Mouse (Mus musculus): ENCODE measurements around the gene Chrnb1. TPM values are rescaled to one million over a fixed set of nuclear protein-coding genes. Genes with fewer than 3 reads are reported as not detected.

Chrnb1 gene
- polyA plus RNA-seq, 1 experiment = 18.3 TPM

DNA sequence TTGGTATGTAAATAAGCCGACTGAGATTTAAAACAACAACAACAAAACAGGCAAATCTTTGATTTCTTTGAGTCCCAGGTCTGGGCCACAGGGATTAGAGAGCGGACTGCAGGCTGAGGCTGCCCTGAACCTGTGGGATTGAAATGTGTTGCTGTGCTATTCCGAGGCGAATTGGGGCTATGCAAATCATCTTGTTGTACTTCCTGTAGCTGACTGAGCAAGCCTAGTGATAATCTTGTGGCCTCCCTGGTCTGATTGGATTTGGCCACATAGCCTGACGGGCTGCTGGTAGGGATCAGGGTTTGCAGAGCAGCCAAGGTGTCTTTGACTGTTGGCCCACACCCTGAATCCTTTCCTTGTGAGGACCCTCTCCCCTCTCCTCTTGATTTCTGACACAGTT lies 20.8 kb downstream of the Chrnb1 start:
- DNase-seq (ENCODE audit: low read depth) = no peak

DNA sequence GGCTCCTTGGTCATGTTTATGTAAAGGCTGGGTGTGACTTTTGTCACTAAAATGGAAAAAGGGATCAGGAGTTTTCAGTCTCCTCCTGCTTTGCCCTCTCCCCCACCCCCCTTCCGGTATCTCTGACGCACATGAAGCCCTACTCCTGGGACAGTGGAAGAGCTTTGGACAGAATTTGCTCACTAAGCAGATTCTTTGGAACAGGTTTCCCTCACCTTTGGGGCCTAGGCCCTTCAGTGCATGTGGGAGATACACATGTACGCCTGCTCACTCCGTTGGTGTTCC lies 28.2 kb downstream of the Chrnb1 start:
- no peak for DNase-seq (ENCODE audit: low read depth)

DNA sequence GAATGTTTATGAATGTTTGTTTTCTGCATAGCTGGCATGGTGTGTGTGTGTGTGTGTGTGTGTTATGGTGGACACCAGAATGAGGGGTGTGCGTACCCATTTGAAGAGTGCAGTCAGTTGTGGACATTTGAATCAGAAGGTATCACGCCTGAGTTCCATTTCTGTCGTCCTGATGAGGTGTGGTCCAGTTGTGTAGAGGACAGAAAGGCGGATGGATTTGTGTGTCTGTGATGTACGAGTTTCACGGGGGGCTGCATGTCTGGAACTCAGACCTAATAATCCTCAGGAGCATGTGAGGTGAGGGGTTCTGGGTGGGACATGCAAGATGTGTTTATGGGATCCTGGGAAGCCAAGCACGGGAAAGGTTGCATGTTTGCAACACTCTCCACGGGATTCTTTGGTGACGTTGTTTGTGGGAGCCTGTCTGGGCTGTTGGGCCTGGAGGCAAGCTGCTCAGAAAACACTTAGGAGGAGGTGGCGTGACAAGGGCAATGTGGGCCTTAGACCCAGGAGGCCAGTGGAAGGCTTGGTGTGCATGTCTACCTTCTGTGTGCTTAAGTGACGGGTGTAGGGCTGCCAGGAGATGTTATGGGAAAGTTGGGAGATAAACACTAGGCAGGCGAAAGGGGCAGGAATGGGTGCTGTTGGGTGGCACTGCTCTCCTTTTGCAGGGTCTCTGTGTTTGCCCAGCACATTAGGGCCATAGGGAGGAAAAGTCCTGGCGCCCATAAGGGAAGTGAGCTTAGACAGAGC lies 28.7 kb downstream of the Chrnb1 start:
- no peak for DNase-seq (ENCODE audit: low read depth)

DNA sequence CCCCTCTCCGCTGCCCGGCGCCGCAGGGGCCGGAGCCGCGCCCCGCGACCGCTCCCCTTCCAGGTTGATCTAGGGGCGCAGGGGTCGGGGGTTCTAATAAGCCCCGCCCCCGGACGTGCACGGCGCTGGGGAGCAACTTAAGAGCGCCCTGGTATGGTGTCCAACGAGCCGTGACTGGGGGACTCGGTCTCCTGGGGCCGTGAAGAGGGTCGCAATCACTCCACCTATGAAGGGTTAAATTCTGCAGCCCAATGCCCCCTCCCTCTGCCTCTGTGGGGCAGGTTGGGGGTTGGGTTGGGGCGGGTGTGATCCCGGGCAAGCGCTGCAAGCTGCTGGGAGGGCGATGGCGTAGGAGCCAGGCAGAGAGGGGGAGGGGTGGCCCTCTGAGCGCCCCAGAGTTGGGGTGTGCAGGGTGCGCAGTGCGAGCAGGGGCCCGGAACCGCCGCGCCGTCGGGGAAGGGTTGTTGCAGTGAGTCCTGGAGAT lies 29.6 kb downstream of the Chrnb1 start:
- no peak for DNase-seq (ENCODE audit: low read depth)

DNA sequence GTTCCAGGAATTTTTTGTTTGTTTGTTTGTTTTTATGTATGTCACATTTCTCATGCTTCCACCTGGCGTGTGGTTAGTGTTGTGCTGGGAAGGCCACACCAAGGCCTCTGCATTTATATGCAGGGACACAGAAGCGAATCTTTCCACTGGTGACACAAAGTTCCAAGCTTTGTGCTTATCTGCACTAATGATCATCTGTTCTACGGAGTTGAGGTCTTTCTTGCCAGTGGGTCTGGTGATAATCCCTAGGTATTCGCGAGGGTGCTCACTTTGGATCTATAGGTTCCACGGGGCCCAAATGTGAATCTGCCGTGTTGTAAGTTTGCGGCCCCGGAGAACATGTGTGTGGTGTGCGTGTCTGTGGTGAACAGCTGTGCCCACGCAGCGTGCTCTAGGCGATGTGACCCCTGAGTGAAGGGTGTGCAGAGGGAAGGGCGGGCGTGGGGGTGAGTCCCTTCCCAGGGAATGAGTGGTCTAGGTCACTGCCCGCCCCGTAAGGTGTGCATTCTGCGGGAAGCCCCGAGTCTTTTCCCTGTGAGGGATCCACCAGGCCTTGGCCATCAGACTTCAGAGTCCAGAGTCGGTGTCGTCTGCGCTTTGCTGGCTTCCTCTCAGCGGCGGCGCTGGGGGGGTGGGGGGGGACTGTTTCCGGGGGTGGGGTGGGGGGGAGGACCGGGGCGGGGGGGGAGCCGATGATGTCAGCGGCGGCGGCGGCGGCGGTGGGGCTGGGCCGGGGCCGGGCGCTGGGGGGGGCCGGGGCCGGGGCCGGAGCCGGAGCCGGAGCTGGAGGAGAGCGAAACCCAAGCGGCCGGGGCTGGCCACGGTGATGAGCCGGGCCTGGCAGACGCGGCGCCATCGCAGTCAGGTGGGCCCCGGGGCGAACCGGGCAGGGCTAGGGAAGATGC lies 30.3 kb downstream of the Chrnb1 start, which contains the start of gene Zbtb4:
TSS of gene Zbtb4 (plus strand) at position 692 of the 905 bp plus-strand sequence.
- no peak for DNase-seq (ENCODE audit: low read depth)

DNA sequence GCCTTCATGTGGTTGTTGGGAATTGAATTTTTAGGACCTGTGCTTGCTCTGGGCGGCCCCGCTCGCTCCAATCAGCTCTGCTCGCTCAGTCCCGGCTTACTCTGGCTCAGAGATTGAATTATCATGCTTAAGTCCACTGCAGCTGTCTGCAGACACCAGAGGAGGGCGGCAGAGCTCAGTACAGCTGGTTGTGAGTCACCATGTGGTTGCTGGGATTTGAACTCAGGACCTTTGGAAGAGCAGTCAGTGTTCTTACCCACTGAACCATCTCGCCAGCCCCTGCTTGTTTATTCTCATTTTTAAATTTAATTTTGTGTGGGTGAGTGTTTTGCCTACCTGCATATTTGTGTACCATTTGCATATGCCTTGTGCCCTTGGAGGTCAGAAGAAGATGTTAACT lies 32.2 kb downstream of the Chrnb1 start:
- DNase-seq (ENCODE audit: low read depth) = no peak

DNA sequence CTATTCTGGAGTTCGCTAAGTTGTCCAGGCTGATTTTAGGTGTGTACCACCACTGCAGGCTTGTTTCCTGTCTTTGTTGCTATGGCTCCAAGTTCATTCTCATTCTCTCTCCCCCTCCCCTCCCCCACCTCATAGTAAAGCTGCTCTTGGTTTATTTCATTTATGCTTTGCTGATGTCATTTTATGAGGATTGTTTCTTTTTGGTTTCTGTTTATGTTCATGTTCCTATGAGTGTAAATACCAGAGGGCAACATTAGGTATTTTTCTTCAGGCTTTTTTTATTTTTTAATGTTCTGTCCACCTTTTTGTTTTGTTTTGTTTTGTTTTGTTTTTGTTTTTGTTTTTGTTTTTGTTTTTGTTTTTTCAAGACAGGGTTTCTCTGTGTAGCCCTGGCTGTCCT lies 33.9 kb downstream of the Chrnb1 start, which contains the start of gene Slc35g3:
TSS of gene Slc35g3 (minus strand) at position 101 of the 400 bp plus-strand sequence.
- DNase-seq (ENCODE audit: low read depth) = no peak

DNA sequence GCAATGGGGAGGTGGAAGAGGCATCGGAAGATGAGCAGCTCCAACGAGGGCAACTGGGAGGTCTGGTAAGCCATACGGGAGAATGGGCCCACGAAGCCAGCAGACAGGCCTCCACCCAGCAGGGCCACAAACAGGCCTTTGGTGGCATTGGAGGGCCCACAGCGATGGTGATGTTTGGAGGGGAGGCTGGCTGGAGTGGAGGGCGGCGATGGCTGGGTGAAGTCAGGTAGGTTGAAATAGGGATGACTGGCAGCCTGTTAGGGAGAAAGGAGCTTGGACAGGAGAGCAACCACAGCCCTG lies 34.9 kb downstream of the Chrnb1 start:
- no peak for DNase-seq (ENCODE audit: low read depth)

DNA sequence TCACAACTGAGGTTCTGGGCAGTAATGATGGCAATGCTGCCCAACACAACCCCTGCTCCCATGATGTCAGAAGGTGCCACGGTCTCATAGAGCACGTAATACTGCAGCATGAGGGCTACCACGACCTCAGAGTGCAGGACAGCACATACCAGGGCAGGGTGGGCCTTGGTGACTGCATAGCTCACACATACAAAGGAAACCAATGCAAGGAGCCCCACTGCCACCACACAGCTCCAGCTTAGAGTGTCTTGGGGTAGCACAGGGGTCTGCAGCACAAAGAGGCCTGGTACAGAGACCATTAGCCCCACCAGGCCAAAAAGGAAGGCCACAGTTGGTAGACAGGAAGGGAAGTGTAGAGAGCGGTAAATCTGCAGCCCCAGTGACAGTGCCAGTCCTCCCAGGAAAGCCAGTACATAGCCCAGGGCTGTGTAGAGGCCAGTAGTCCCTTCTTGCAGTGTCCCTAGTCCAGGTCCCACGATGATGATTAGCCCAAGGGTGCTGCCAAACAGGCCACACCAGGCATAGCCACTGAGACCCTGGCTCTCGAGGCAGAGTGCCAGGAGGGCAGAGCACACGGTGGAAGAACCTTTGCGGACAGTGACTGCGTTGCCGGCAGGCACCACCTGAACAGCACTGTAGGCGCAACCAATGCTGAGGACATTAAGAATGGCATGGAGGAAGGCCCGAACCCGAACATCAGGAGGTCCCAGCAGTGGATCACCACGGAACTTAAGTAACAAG lies 35.4 kb downstream of the Chrnb1 start:
- DNase-seq (ENCODE audit: low read depth) = no peak

DNA sequence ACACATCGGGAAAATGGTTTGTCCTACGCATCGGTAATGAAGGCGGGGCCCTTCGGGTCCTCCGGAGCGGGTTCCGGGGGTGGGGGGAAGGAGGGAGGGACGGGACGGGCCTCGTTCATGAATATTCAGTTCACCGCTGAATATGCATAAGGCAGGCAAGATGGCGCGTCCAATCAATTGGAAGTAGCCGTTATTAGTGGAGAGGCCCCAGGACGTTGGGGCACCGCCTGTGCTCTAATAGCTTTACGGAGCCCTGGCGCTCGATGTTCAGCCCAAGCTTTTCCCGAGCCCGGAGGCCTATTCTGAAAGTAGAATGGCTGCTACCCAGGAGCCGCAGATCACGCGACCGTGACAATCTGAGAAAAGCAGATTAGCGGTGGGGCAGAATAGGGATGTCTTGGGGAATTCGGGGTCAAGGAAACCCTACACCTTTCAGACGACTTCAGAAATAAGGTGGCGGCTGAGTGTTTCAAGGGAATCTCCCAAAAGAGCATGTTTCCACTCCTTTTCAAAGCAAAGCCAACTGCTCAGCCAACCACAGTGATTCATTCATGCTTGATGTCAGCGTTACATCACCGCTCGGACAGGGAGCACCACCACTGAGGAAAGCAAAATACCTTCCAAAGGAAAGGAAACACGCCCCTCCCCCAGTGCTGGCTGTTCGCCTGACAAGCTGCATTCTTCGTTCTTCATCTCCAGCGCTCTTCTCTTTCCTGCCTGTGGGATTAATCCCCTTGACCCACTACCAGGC lies 36.6 kb downstream of the Chrnb1 start:
- DNase-seq (ENCODE audit: low read depth) = no peak

DNA sequence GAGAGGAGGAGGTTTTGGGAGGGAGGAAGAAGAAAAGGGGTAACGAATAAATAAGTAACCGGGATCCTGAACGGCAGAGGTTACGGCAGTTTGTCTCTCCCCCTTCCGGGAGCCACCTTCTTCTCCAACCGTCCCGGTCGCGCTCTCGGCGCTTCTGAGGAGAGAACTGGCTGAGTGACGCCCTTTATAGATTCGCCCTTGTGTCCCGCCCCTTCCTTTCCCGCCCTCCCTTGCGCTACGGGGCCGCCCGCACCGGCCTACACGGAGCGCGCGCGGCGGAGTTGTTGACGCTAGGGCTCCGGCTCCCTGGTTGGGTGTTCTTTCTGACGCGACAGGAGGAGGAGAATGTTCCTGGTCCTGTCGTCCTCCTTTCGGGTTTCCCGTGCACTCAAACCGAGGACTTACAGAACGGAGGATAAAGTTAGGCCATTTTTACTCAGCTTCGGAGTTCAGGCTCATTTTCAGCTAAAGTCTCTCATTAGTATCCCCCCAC lies 37.2 kb downstream of the Chrnb1 start, which contains the start of gene Polr2a:
TSS of gene Polr2a (minus strand) at position 160 of the 493 bp plus-strand sequence.
- no peak for DNase-seq (ENCODE audit: low read depth)

DNA sequence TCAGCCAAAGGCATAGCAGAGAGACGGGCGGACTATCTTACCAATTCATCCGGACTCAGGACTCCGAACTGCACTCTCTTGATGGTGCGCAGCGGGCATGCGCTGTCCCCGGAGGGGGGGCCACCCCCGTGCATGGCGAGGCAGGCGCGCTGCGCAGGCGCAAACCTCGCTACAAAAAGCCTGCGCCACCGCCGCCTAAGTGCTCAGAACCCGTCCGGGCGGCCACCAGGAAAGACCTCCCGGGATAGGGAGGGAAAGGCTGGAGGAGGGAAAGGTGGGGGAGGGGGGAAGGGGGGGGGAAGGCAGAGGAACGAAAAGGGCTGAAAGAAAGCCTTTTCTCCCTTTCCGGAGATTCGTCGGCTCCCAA lies 37.7 kb downstream of the Chrnb1 start:
- DNase-seq (ENCODE audit: low read depth) = no peak

DNA sequence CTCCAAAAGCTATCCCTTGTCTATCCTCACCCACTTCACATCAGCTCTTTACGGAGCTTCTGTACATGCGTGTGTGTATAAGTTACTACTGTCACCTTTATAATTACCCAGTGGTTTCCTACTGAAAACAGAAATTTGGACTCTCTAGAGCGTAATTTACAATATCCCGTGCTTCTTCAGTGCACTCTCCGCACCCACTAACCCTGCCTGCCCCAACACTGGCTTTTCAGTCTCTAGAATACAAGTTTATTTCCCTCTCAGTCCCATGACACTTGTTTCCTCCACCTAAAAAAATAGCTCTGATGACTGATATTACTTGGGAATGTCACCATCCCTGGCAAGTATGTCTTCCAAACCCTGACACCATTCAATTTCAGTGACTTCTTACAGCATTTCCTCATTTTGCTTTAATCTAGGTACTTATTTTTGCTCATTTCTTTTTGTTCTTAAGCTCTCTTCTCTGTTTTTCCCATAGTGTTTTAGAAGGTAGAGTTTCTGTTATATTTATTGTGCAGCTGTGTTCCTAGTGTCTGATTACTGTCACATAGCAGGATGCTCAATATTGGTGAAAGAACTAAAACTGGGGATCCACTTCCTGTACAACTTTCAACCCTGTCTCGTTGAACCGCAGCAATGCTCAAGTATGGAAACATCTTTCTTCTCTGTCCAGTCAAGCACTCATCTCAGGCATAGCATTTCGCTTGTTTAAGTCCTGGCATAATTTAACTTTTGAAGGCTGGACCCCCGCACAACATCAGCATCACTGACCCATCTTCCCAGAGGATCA lies 38.2 kb downstream of the Chrnb1 start:
- DNase-seq (ENCODE audit: low read depth) = no peak

DNA sequence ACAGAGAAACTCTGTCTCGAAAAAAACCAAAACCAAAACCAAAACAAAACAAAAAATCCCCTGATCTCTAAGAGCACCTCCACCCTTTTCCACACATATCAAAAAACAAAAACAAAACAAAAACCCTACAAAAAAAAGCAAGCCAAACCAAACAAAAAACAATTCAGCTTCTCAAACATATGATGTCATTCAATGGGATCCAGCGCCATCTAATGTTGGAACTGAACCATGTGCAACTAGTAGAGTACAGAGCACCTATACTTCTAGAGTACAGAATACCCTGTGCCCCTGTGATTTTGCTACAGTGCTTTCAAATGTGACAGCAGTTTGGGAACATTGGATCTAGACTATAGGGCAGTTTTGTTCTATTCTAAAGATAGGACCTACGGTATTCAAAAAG lies 41.0 kb downstream of the Chrnb1 start:
- DNase-seq (ENCODE audit: low read depth) = no peak

DNA sequence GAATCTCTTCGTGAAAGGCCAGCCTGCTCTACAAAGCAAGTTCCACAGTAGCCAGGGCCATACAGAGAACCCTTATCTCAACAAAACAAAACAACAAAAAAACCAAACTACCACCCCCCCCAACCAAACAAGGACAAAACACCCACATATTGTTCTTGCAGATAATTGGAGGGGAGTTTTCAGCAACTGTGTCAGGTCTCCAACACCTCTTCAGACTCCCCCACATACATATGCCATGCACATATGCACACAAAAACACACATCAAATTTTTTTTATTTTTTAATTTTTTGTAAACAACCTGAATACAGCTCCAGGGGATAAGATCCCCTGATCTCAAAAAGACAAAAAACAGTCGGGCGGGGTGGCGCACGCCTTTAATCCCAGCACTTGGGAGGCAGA lies 41.5 kb downstream of the Chrnb1 start:
- no peak for DNase-seq (ENCODE audit: low read depth)

DNA sequence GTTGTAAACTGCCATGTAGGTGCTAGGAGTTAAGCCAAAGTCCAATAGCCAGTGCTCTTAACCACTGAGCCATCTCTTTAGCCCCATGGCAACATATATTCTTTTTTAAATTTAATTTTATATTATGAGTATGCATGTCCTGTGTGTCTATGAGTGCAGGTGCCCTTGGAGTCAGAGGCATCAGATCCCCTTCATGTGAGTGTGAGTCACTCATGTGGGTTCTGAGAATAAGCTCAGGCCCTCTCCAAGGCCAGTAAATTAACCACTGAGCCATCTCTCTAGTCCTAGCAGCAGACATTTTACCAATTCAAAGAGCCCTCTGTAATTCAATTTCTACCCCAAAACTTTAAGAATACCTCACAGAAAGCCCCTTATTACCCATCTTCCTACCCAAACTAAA lies 43.1 kb downstream of the Chrnb1 start:
- DNase-seq (ENCODE audit: low read depth) = no peak

DNA sequence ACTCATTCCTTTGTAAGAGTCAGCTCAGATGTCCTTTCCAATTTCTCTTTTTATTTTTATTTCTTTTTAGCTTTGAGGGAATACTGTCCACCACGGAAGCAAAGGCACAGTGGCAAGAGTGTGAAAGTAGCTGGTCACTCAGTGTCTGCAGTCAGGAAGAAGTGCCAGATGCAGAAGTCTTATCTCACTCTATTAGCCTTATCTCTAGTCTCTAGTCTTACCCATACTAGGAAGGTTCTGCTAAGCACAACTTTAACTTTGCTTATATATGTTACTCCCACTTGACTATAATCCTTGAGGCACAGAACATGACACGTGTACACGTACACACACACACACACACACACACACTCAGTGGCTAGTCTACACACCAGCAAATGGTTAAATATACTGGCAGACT lies 44.1 kb downstream of the Chrnb1 start:
- DNase-seq (ENCODE audit: low read depth) = no peak
